Mouse (Mus musculus): ENCODE results near the gene Ctsl.

- TF ChIP-seq CTCF (IDR thresholded peaks at IDR 0.05; ENCODE audit: borderline replicate concordance, insufficient read depth, low read depth, low read length), result no peak
- no peak for TF ChIP-seq POLR2A (IDR thresholded peaks at IDR 0.05; ENCODE audit: borderline replicate concordance, insufficient read depth, low read length)
These were observed 50.4 kb downstream of the Ctsl start for GRCm38 (mm10) chr13:64320334-64320733.

All from cerebellum, adult 2 months (tissue).